Mouse (Mus musculus) CD4-positive, CD25-positive, alpha-beta regulatory T cell, adult 4 months (primary cell): Measurements from ENCODE around the gene Upk1b. TPM values are rescaled to one million over a fixed set of nuclear protein-coding genes. Genes with fewer than 3 reads are reported as not detected.

Experiments
- ATAC-seq: one replicate; pipeline ENCODE4 v1.8.0; 2017
- polyA plus RNA-seq, 2 experiments: library from polyadenylated mRNA; unstranded; fragments of 100-300 nt; shearing (Covaris generic); gene quantifications; one replicate each; pipeline ENCODE4 v1.2.1; 2017

Upk1b gene
- polyA plus RNA-seq, 2 experiments from 2014 or later, result not detected

DNA sequence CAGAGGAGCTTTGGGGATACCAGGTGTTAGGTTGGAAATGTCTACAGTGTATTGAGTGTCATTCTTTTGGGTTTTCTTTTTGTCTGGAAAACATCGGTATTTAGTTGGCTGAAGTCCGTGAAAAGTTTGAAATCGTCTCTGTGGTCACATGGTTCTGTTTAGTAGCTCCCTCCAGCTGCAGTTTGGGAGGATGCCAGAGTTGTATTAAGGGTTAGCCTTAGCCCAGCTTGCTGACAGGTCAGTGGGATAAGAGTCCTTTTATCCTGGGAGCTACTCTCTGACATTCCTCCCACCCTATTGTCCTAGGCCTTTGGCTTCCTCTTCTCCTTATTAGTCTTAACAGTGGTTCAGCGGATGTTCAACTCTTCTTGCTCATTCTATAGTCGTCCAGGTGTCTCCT, 38.2 kb downstream of the Upk1b start:
- ATAC-seq, result no peak

DNA sequence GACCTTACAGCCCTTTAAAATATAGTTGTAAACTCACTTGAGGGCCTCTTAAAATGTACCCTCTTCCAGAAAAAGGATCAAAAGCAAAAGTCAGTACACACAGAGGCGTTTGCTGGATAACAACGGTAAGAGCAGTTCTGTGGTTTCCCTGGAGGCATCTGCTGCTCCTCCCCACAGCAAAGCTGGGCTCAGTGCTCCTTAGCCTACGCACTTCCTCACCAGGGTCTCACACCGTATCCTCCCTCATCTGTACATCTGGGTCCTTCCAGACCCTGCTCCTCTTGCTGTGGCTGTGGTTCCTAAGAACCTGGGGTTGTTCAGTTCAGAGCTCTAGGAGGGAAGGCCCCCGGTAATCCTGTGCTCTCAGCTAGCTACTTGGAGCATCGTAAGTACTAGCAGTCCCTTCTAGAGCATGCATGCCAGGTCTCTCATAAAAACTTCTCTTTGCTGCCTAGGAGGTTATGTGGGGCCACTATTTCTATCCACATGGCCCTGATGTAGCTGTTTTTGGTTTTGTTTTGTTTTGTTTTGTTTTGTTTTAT, 39.2 kb downstream of the Upk1b start:
- no peak for ATAC-seq

DNA sequence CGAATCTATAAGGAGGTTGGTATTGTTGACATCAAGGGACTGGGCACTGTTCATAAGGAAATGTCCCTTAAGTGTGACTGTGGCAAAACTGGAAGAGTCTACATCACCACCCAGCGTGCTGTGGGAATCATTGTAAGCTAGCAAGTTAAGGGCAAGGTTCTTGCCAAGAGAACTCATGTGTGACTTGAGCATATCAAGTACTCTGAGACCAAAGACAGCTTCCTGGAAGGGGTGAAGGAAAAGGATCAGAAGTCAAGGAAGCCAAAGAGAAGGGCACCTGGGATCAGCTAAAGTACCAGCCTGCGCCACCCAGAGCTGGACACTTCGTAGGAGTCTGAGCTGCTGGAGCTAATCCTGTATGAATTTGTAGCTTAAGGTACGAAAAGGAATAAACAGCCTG, 39.9 kb downstream of the Upk1b start:
- ATAC-seq, result no peak

DNA sequence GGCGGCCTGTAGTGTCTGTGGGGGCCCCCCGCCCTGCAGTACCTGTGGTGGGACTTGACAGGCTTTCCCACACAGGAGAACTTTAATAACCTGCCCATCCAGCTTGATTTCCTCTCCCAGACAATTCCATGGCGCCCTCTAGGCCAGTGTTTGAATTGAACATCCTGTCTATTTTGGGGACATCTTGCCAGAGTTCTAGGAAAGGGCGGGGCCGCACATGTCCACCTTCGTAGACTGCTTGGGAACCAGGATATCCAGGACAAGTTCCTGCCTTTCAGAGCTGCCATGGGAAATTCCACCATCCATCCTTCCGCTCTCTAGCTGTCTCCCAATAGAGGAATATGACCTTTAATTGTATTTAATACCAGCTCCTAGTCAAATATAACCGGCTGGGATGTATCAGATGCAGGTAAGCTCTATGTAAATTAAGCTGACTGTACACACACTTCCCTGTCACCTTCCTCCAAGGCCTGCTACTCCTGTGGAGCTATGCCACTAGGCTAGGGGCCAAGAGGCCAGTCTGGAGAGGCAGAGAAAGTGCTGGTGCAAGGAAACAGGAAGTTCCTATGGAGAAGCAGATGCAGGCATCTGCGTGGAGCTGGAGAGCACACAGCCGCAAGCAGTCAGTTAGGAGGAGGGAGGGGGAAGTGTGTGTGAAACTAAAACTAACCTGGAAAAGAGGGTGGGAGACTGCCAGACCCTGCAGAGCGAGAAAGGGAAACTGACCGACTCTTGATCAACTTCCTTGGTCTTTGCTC, 41.8 kb downstream of the Upk1b start:
- ATAC-seq, result no peak

DNA sequence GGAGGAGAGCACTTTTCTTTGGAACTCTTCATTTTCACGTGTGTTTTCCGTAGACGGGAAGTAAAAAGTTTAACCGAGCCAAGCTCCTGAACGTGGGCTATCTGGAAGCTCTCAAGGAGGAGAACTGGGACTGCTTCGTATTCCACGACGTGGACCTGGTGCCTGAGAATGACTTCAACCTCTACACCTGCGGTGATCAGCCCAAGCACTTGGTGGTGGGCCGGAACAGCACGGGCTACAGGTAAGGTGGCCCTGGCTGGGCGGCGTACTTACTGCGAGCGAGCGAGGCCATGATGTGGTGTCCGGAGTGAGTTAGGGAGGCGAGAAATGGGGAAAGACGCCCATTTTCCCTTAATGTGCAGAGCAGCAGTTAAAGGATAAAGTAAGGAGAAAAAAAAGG, 42.5 kb downstream of the Upk1b start:
- ATAC-seq, result no peak

DNA sequence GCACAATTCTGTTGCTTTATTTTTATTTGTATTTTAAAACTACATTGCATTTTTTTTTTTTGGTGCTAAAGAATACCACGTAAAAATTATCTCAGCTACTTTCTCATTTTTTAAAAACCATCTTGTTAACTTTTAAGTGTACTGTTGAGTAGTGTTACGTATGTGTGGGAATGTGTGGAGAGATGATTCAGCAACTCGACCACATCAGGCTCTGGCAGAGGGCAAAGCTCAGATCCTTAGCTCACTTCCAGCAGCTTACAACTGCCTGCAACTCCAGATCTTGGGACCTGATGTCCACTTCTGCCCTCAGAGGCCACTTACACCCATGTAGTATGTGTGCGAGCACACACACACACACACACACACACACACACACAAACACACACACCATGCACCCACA, 43.6 kb downstream of the Upk1b start:
- no peak for ATAC-seq

DNA sequence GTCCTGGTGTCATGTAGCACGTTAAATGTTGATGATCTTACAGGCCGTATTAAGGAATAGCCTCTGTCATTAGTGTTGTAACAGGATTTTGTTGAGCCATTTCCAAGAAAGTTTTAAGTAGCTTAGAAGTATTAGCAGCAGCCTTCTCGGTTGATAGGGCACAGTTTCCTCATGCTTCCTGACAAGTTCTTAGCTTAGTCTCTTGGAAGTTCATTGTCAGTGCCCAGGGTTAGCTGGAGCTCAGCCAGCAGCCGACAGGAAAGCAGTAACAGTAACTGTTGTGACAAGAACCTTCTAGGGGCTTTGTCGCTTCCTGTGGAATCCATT, 44.0 kb downstream of the Upk1b start:
- peak; percentile 43 for ATAC-seq

DNA sequence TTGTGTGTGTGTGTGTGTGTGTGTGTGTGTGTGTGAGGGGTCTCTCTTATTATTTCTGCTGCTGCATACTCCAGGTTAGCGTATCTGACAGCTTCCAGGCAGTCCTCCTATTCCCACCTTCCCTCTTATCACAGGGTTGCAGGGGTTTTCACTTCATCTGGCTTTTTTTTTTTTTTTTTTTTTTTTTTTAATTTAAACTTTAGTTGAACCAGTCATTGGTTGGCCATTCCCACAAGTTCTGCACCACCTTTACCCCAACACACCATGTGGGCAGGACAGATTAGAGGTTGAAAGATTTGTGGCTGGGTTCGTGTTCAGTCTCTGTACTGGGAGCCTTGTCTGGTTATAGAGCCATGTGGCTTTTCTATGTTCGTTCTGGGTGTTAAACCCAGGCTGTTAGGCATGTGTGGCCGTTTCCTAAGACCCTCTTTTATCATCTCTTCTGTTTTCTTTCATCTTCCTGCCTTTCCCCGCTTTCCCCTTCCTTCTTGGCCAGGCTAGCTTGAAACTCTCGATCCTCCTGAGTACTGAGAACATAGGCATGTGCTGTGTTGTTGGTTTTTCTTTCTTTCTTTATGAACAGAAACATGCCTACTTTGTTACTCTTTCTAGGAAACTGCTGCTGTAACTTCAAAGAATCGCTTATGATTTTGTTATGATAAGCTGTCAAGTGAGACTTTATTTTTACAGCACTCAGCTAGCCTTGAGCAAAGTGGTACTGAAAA, 44.5 kb downstream of the Upk1b start:
- peak; percentile 62 for ATAC-seq

DNA sequence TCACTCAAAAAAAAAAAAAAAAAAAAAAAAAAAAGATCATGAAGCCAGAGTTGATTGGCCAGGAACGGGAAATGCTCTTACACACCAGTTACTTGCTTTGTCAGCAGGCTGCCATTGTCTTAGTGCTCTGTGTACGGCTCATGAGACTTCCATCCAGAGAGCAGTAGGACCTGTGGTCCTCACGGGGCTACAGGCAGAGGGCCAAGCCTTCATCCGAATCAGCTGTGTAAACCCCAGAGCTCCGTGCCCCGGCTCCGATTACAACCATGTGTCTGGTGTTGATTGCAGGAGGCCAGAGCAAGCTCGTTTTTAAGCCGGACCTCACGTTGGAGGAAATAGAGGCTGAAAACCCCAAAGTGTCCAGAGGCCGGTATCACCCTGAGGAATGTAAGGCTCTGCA, 46.5 kb downstream of the Upk1b start:
- no peak for ATAC-seq

DNA sequence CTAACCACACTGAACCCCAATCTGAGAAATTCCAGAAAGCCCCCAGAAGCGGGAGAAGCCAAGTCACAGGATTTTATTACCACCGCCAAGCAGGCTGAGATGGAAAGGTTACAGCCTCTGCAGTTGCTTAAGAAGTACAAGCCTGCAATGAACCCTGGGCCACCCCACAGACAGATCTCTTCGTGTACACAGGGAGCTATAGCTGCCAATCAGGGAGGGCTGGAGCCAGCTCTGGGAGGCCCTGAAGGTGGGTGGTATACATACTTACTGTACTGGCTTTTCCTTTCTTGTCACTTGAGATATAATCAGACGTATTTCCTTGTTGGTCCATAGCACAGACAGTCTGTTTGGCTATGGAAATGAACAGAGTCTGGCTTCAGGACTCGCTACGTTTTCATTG, 49.3 kb downstream of the Upk1b start:
- no peak for ATAC-seq

DNA sequence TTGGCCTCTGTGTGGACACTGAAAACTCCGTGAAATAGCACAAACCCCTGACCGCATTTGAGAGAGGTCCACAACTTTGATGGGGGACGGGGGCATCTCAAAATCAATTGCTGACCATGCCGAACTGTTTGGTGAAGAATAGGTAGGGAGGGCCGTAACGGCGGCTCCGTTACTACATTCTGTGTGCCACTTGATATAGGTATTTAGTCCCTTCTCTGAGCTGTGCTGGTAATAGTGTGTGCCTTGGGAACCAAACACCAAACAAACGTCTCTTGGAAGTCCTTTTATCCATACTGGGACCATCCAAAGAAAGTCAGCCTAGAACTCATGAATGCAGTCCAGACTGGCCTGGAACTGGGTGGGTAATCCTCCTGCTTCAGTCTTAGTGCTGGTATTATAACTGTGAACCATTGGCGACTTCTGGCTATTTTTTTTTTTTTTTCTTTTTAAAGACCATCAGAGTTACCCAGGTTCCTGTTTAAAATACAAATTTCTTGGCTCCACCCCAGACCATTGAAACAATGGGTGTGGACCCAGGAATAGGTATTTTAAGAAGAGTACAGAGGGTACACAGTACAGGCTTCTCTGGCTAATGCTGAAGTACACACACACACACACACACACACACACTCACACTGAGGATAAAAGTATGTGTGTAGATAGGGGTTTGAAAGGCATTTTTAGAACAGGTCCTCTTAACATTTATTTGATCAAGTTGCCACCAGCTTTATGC, 56.0 kb downstream of the Upk1b start:
- ATAC-seq, result no peak

DNA sequence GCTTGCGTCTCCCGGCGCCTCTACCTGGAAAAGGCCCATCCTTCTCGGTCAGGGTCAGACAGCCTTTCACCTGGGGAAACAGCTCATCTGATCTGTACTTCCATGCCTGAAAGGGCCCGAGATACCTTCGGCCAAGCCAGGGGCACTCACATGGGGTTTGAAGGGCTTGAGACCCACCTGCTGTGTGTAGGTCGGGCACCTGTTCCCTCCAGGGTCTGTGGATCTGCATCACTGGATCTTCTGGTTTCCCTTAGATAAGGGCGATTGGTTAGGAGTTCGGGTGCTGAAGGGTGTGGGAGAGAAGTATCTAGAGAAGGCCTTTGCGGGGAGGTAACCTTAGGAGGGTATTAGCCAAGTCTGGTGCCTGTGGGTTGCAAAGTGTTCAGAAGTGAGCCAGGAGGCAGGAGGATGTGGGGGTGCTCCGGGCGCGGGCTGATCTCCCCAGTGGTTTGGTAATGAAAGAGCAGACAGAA, 57.4 kb downstream of the Upk1b start:
- peak; percentile 78 for ATAC-seq

DNA sequence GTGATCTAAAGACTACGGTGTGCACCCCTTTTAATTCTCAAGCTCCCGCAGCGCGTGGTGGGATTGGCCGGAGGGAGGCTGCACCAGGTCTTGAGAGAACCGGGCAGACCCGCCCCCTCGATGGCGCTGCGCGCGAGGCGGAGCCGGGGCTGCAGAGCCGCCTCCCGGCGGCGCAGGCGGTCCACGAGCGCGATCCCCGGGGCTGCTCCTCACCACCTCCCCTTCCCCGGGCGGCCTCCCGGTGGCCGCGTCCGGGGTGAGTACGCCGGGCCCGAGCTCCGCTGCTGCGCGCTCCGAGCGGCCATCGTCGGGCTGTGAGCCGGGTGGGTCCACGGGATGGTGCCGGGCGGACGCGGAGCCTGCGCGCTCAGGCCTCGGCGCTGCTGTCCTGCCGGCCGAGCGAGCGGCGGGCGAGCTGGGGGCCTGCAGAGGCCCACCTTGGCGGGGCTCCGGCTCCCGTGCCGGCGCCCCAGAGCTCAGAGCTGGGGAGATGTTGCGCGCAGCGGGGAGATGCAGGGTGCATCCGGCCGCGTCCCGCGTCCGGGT, 57.9 kb downstream of the Upk1b start, which contains the start of gene B4galt4:
Gene B4galt4 (plus strand): TSS at position 152 of the 546 bp plus-strand sequence.
- ATAC-seq, result peak; percentile 75

DNA sequence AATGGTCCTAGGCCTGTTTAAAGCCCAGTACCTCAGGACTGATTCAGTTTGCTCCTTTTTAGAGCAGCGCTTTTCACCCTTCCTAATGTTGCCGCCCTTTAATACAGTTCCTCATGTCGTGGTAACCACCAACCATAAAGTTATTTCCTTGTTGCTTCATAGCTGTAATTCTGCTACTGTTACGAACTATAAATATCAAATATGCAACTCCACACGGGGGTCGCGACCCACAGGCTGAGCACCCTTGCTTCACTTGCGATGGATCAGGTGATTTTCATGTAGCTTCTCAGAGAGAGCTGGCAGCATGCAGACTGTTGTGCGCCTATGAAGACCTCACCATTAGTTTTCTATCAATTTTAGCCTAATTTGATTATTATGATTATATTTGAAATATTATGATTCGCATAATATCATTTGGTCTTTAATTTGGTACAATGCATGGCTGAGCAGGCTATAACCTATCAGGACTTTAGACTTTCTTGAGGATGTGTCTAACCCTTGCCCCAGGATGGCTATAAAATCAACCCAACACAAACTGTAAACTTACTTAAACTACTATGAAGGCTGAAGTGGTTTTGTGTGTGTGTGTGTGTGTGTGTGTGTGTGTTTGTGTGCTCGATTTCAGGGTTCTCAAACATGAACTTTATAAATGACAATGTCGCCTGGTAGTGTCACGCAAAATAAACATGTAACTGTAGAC, 58.8 kb downstream of the Upk1b start:
- ATAC-seq, result no peak

DNA sequence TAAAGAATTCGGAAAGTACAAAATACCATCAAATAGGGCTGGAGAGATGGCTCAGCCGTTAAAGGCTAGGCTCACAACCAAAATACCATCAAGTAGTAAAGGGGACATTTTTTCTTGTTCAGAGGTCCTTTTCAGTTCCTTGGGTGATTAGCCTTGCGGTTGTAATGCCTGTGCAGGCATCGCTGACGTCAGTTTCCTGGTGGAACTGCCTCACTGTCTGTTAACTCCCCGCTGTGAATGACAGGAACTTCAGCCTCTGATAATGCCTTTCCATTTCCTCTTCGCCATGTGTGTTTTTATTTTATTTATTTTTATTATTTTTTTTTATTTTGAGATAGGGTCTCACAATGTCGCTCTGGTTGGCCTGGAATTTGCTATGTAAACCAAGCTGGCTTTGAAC, 69.2 kb downstream of the Upk1b start:
- peak; percentile 75 for ATAC-seq

DNA sequence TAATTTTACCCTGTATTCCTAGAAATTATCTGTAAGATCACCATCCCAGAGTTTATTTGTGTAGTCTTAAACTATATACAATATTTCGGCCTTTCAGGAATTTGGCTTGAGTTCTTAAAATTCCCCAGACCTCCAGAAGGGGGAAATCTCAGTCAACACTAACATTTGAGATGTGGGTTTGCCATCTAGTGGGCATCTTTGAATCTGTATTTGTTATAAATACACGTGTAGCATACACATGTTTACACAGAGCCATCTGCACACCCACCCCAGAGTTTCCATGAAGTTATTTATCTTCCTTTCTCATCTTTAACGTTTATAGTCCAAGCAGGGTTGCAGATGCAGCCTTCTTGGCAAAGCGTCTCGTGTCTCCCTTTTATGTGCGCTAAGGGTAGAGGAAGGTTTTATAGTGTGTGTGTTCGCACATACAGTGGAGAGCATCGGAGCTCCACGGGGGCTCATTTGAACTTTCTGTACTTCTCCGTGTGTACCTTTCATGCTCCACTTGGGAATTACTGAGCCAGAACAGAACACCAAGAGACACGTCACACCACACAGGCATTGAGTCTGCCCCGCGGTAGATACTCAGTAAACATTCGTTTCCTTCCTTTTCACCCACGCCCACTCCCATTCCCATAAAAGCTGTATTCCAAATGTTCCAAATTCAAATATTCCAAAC, 70.4 kb downstream of the Upk1b start:
- peak; percentile 81 for ATAC-seq

DNA sequence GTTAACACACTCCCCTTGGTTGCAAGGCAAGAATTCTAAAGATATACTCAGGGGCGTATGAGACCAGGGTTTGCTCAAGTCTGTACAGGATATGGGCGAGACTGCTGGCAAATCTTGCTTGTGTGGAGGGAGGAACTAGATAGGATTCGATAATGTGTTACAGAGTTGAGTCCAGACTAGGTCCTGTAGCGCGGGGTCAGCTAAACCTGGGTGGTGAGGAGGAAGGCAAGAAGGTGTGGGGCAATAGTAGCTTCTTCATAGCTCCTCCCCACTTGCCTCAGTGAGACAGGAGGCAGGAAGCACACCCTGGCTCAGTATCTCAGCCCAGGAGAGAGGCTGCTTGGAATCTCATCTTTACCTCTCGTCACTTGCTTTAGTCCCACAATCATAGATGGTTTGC, 71.0 kb downstream of the Upk1b start:
- no peak for ATAC-seq

DNA sequence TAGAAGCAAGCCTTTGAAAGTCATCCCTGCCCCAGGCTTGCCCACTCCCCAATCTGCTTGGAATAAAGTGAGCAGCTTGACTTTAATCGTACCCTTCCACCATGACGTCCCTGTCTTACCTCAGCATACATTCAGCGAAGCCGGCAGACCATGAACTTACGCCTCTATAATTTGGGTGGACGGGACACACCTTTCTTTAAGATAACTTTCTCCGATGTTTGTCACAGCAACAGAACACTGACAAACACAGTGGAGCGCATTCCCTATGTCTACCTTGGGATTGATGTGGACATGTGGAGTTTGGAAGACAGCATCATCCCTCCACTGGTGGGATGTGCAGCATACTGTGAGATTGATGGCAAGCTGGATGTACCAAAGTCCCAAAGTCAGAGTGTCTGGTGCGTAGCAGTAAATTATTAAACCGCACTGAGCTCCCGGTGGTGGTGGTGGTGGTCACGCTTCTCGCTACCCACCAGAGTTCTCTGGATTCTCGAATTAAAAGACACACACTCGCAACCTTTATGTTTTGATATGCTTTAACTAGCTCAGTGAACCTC, 71.5 kb downstream of the Upk1b start:
- ATAC-seq, result no peak

DNA sequence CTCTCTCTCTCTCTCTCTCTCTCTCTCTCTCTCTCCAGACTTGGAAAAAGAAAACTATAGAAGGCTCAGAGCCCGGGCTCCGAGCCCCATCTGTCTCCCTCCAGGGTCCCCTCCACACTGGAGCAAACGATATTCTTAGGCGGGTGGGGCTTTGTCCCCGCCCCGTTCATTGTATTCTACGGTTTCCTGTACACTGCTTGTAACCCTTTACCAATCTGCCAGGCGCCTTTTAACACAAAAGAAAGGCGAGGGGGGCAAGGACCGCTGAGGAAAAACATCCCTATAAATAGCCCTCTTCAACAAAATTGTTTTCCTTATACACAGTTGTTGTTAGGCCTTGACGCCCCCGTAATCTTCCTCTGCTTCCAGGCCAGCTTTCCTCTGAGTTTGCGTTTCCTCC, 75.2 kb downstream of the Upk1b start:
- ATAC-seq, result no peak

DNA sequence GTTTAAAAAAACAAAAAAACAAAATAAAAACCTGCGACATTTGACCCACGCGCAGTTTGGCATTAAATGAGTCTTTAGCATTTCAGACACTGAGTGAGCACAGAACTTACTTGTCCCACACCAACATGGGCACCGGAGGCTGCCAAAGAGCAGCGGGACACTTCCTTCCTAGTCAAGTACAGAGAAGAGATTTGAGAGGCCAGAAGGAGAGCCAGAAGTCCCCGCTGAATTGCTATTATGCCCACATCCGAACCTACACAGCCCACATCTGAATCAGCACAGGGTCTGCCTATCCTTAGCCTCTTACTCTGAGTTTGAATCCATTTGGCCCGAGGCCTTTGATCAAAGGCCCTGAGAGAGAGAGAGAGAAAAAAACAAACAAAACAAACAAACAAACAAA, 75.9 kb downstream of the Upk1b start:
- ATAC-seq, result no peak
